Mouse (Mus musculus) left cerebral cortex, postnatal 14 days (tissue): ENCODE data around the gene Pla2g7. TPM values are rescaled to one million over a fixed set of nuclear protein-coding genes. Genes with fewer than 3 reads are reported as not detected.
A peak's percentile ranks its signal among the peaks of the same experiment; 100 is the strongest.

Source experiments
- DNase-seq, 2 experiments: peaks; one replicate each; pipeline ENCODE4 v3.0.0; 2021 to 2022; ENCODE audit warnings: low spot score in 2 of 2, mixed read lengths in 1 of 2
- intact Hi-C: fragments of 180-260 bp; cut with DNase I; formaldehyde crosslinking; loops from one replicate; pipeline ENCODE4 v1.15.1; 2025
- total RNA-seq, 2 experiments: library from RNA; stranded (reverse); gene quantifications; 2 replicates each; pipeline ENCODE4 v1.2.3; 2021

Gene Pla2g7
- total RNA-seq, 2 experiments from 2014 or later = 60.4 to 65.9 TPM

DNA sequence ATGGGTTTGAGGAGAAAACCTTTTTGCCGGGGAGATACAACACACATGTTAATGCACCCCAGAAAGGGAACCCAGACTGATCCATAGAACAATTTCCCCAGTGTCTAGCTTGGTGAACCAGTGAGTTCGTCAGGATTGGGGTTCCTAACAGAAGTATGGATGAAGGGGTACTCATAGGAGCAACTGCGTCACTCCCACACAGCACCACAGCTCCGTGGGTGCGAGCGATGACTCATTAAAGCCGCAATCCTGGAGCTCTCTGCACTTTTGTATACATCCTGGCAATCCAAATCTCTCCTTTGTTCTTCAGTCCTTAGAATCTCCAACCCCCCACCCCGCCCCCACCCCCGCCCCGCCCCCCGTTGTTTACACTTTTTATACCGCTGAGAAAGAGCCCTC is 306 bp upstream of the Pla2g7 start:
- no peak for DNase-seq
- intact Hi-C loops = no loop called here

GRCm38 (mm10) chr17:43569287-43569686 is 1.4 kb downstream of the Pla2g7 start:
- no peak for DNase-seq
- intact Hi-C loops = no loop called here

GRCm38 (mm10) chr17:43573624-43574073 is 5.8 kb downstream of the Pla2g7 start:
- intact Hi-C loops = no loop called here
- DNase-seq = no peak

DNA sequence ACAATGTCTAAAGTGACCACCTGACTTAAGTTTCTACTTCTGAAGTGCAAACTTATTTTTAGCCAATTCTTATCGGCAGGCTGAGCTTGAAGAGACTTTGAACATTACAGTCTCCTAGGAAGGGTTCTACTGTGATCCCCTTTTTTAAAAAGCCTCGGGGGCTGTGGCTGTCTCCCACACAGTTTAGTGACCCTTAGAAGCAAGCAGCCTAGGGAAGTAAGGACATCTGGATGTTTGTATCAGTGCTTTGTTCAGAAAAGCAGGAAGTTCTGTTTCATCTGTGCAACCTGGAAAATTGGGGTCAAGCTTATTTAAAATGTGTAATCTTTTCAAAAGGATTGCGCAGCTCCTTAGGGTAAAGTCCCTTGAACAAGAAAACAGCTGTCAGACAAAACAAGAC is 12.6 kb downstream of the Pla2g7 start:
- DNase-seq = no peak
- intact Hi-C loops = no loop called here

GRCm38 (mm10) chr17:43581012-43581467 is 13.1 kb downstream of the Pla2g7 start:
- DNase-seq = peak; percentile 12
- intact Hi-C loops = no loop called here

DNA sequence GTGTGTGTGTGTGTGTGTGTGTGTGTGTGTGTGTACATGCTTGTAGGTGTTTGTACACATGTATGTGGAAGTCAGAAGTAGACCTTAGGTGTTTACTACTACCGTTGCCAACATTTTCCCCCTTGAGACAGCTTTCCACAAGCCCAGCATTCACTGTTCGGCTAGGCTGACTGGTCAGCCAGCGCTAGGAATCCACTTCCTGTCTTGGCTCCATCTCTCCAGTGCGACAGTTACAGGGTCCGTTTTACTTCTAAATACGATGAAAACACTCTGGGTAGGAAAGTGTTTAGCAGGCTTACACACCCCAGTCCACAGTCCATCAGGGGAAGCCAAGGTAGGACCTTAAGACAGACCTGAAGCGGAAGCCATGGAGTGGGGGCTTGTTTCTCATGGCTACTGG is 16.9 kb downstream of the Pla2g7 start:
- DNase-seq = no peak
- intact Hi-C loops = no loop called here

DNA sequence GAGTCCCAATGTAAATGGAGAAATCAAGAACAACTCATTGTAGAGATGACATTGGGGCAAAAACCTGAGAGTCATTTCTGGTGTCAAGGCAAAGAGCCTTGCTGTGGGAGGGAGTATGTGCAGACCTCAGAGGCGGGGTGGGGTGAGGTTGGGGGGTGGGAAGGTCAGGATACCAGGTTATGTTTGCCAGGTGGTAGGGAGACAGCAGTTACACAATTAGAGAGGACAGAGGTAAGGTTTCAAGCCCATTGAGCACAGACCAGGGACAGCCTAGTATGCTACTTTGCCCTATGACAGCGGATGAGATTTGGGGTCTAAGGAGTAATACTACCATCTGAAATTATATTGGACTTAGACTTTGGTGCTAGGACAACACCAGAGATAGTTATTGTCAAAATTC is 19.4 kb downstream of the Pla2g7 start:
- intact Hi-C loops = no loop called here
- DNase-seq = no peak

- intact Hi-C loops = no loop called here
- DNase-seq = no peak
These were observed 21.9 kb downstream of the Pla2g7 start for GRCm38 (mm10) chr17:43589750-43590149.

DNA sequence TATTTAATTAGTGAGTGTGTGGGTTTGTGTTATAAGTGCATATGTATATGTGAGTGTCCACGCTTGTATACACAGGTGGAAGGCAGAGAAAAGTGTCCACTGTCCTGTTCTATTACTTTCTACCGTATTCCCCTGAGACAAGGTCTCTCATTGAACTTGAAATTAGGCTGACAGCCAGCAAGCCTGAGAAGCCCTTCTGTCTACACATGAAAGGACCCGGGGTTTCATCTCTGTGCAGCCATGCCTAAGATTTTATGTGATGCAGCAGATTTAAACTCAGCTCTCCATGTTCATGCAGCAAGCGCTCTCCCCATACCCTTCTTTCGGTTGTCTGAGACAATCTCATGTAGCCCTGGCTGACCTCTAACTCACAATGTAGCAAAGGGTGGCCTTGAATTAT is 22.6 kb downstream of the Pla2g7 start:
- DNase-seq = no peak
- intact Hi-C loops = no loop called here

- peak; percentile 11 to 31 for DNase-seq
- intact Hi-C loops = no loop called here
These were observed 24.7 kb downstream of the Pla2g7 start for GRCm38 (mm10) chr17:43592296-43593291.

DNA sequence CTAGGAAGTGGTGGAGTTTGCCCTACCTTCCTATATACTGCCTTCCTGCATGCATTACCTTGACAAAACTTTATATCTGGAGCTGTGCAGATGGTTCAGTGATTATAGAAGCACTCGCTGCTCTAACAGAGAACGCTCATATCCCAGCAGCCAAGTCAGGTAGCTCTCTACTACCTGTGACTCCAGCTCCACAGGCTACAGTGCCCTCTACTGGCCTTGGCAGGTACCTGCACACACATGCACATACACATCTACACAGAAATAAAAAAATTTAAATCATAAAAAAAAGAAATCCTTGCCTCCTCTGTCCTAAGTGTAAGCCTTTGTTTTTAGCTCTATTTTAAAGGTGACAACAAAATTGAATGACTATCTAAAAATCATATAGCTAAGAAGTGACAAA is 29.8 kb downstream of the Pla2g7 start:
- DNase-seq = no peak
- intact Hi-C loops = no loop called here

GRCm38 (mm10) chr17:43598706-43599105 is 30.8 kb downstream of the Pla2g7 start:
- intact Hi-C loops = no loop called here
- DNase-seq = peak; percentile 10 to 14

GRCm38 (mm10) chr17:43606704-43607103 is 38.8 kb downstream of the Pla2g7 start:
- peak; percentile 64 to 71 for DNase-seq
- intact Hi-C loops = no loop called here

GRCm38 (mm10) chr17:43611586-43611985 is 43.7 kb downstream of the Pla2g7 start:
- peak; percentile 55 to 75 for DNase-seq
- intact Hi-C loops = loop anchor here (2.0 to 5.0 kb wide), 2 partner anchors 93 to 344 kb away; no protein-coding TSS in a partner anchor

- no peak for DNase-seq
- intact Hi-C loops = loop anchor here (5.0 kb wide), 1 partner anchor 345 kb away; no protein-coding TSS in a partner anchor
These were observed 44.3 kb downstream of the Pla2g7 start for GRCm38 (mm10) chr17:43612221-43612620.

- no peak for DNase-seq
- intact Hi-C loops = no loop called here
These were observed 51.3 kb downstream of the Pla2g7 start for GRCm38 (mm10) chr17:43619156-43619555.

- DNase-seq = no peak
- intact Hi-C loops = no loop called here
These were observed 54.2 kb downstream of the Pla2g7 start for GRCm38 (mm10) chr17:43622076-43622475.

GRCm38 (mm10) chr17:43628246-43628645 is 60.3 kb downstream of the Pla2g7 start:
- intact Hi-C loops = no loop called here
- no peak for DNase-seq

DNA sequence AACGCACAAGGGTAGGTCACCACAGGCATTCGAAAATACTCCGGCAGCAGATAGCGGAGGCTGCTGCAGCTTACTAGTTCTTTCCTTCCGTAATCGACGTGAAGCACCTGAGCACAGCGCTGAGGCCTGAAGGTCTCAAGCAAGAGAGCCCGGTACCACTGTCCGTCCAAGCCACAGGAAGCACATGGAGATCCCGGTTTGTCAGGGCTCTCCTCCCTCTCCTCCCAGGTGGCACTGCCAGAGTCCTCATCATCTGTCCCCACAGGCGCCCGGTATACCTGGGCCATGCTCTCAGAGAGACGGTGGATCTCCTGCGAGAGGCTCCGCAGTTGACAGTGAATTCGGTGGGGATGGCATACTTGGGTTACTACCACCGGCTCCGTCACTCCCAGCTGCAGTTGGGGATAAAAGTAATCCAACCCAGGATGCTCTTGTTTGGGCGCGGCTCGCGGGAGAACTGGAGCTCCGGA is 61.2 kb downstream of the Pla2g7 start:
- intact Hi-C loops = no loop called here
- DNase-seq = no peak

DNA sequence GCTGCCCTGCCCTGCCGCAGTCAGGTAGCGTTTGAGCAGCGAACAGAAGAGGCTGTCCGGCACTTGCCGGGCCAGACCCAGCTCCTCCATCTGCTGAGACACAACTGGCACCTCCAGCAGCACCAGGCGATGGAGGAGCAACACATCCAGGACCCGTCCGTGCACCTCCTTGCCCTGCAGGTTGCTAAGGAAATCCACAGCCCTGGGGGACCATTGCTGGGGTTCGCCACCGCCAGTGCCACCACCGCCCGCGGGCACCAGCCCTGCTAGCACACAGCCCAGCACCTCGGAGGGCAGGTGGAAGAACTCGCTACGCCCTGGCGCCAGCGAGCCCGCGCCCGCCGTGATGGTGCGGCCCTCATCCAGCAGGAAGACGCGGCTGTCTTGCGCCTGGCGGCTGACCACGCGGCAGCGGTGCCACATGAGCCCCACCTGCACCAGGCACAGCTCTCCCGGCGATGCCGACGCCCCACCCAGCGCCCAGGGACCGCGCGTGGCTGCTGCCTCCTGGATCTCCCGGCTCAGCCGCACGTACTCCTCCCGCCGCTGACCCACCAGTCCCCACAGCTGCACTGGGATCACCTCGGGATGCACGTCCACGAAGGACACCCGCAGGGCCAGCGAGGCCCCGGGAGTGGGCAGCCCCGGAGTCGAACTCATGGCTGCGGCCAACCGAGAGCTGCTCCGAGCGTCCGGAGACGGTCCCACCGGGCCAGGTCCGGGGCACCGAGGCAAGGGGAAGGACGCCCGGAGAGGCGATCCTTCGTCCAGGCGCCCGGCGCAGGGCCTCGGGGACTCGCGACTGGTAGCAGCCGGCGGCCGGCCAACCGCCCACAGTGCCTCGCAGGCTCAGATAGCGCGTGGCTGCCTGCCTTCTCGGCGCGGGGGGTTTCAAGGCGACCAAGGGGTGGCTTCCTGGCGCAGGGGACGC is 61.9 kb downstream of the Pla2g7 start, which contains the start of gene Tdrd6:
Tdrd6 (minus strand) TSS at position 804 of the 931 bp plus-strand sequence.
- DNase-seq = no peak
- intact Hi-C loops = no loop called here
